Mouse (Mus musculus) embryonic stem cell, embryonic (primary cell): Measurements from ENCODE around the gene Ccdc170.

ENCODE experiments used
- CTCF ChIA-PET, 4 experiments: fragments of 300-600 bp in 2 of 4; fragments of 350-600 bp in 2 of 4; sonication (Branson Sonifier 250); formaldehyde crosslinking; loops; one replicate each; lab custom pipeline; 2022; ENCODE audit warnings: inconsistent platforms in 2 of 4; lab: Charles Lee
- POLR2A ChIA-PET, 4 experiments: fragments of 300-600 bp in 2 of 4; fragments of 350-600 bp in 2 of 4; sonication (Branson Sonifier 250); formaldehyde crosslinking; loops; one replicate each; lab custom pipeline; 2022; ENCODE audit warnings: antibody characterized with exemption in 4 of 4, inconsistent platforms in 1 of 4; lab: Charles Lee

Ccdc170 gene

GRCm38 (mm10) chr10:4611386-4612155 is 129.3 kb downstream of the Ccdc170 start, which contains the start of gene Esr1:
TSS of gene Esr1 (plus strand) at chr10:4611593.
- POLR2A ChIA-PET, result interaction anchor here (0.6 to 1.6 kb wide), 6 partner anchors 11 to 584 kb away, joined by 3 to 5 read pairs (median 3); no protein-coding TSS in a partner anchor

More at GRCm38 (mm10) chr10:4611386-4612155, 129.3 kb downstream of the Ccdc170 start, which contains the start of gene Esr1:
- CTCF ChIA-PET, result interaction anchor here in 3 of 4 experiments (0.6 to 1.2 kb wide), 5 partner anchors 11 to 528 kb away, joined by 3 to 4 read pairs (median 3); partner anchors contain the start of gene Akap12 (in 1 of the 3)
